Mouse (Mus musculus) heart, adult 2 months (tissue): Measurements from ENCODE around the gene Fam102b. TPM values are rescaled to one million over a fixed set of nuclear protein-coding genes. Genes with fewer than 3 reads are reported as not detected.

Source experiments
- DNase-seq, 2 experiments: peaks; one replicate each; pipeline ENCODE4 v3.0.0; 2021
- H3K27ac ChIP-seq: fragments of 200-600 bp; 2 replicates; pipeline ENCODE4 v1.8.1; 2022
- H3K27me3 ChIP-seq: fragments of 200-500 bp; 2 replicates; pipeline ENCODE4 v1.6.1; 2012; ENCODE audit warnings: mild to moderate bottlenecking, low read length, inconsistent platforms, mixed read lengths; ENCODE audit not compliant: control insufficient read depth, insufficient read depth
- H3K36me3 ChIP-seq: fragments of 200-500 bp; 2 replicates; pipeline ENCODE4 v1.6.1; 2012; ENCODE audit warnings: low read length, inconsistent platforms; ENCODE audit not compliant: control insufficient read depth, insufficient read depth
- H3K4me1 ChIP-seq: fragments of 200-500 bp; 2 replicates; pipeline ENCODE4 v1.6.1; 2011; ENCODE audit warnings: low read length; ENCODE audit not compliant: control insufficient read depth, insufficient read depth
- H3K4me3 ChIP-seq: fragments of 200-600 bp; 2 replicates; pipeline ENCODE4 v1.8.1; 2022
- H3K79me2 ChIP-seq: fragments of 200-500 bp; replicated peaks from 2 replicates; pipeline ENCODE4 v1.6.1; 2012; ENCODE audit warnings: mild to moderate bottlenecking, inconsistent platforms, low read length, moderate library complexity, mixed read lengths; ENCODE audit not compliant: control insufficient read depth, insufficient read depth
- H3K9ac ChIP-seq: fragments of 200-500 bp; 2 replicates; pipeline ENCODE4 v1.6.1; 2012; ENCODE audit warnings: low read depth, mild to moderate bottlenecking, control low read depth, inconsistent platforms, low read length, mixed read lengths
- CTCF ChIP-seq: fragments of 200-600 bp; IDR thresholded peaks from 2 replicates; pipeline ENCODE4 v1.8.1; 2022; ENCODE audit warnings: antibody characterized with exemption, mild to moderate bottlenecking, moderate library complexity
- EP300 ChIP-seq: fragments of 200-500 bp; IDR thresholded peaks from 2 replicates; pipeline ENCODE4 v1.6.1; 2011; ENCODE audit warnings: low read depth, low read length, control low read depth; ENCODE audit not compliant: insufficient read depth
- POLR2A ChIP-seq: fragments of 200-500 bp; IDR thresholded peaks from 2 replicates; pipeline ENCODE4 v1.6.1; 2011; ENCODE audit warnings: mild to moderate bottlenecking, low read depth, low read length, control low read depth; ENCODE audit not compliant: insufficient read depth
- WGBS: fragments of 180-500 bp; shearing (Covaris S2); methylation state at CpG from one replicate; pipeline ENCODE4 v1.1.7; 2018; 5-methylcytosine and 5-hydroxymethylcytosine counted together
- intact Hi-C: fragments of 180-260 bp; cut with DNase I; formaldehyde crosslinking; loops from one replicate; pipeline ENCODE4 v1.15.1; 2025
- polyA plus RNA-seq: library from polyadenylated mRNA; depleted of rRNA; stranded (reverse); fragments of >200 nt; gene quantifications from 2 replicates; pipeline ENCODE4 v1.2.3, GENCODE M21; 2012
- total RNA-seq, 2 experiments: library from RNA; stranded (reverse); gene quantifications; 2 replicates each; pipeline ENCODE4 v1.2.3; 2021

Gene Fam102b
- total and polyA plus RNA-seq, 3 experiments: 4.9 to 12.7 (median 11.2) TPM

GRCm38 (mm10) chr3:108964361-108965044, 62.9 kb downstream of the Fam102b start:
- TF ChIP-seq CTCF (peak; percentile 44), POLR2A (no peak)

GRCm38 (mm10) chr3:108963776-108964175, 63.6 kb downstream of the Fam102b start:
- TF ChIP-seq EP300: no peak
- no peak for TF ChIP-seq POLR2A
- no peak for TF ChIP-seq CTCF
- Histone ChIP-seq H3K27ac (no peak overlapping the region), H3K4me3 (no peak overlapping the region), H3K9ac (no peak overlapping the region), H3K36me3 (no peaks in the 10 kb centered on the region), H3K79me2 (no peaks in the 10 kb centered on the region), H3K27me3 (no peaks in the 10 kb centered on the region), H3K4me1 (no peaks in the 10 kb centered on the region; the same call in 1 of the 2 replicates)
- intact Hi-C loops: no loop called here
- WGBS: 70% methylated on average over 3 of the region's 3 CpGs
- DNase-seq: no peak

More at GRCm38 (mm10) chr3:108964361-108965044, 62.9 kb downstream of the Fam102b start:
- intact Hi-C loops: no loop called here
- 76% methylated on average over 7 of the region's 7 CpGs for WGBS
- H3K4me3 ChIP-seq: no peak overlapping the region
- no peak for DNase-seq
- no peaks in the 10 kb centered on the region; the same call in 1 of the 2 replicates for H3K4me1 ChIP-seq
- H3K36me3 ChIP-seq: no peaks in the 10 kb centered on the region
- no peak overlapping the region for H3K9ac ChIP-seq
- H3K79me2 ChIP-seq: no peaks in the 10 kb centered on the region
- no peaks in the 10 kb centered on the region for H3K27me3 ChIP-seq
- H3K27ac ChIP-seq: no peak overlapping the region

GRCm38 (mm10) chr3:108963278-108963677, 64.1 kb downstream of the Fam102b start:
- H3K4me1 ChIP-seq: no peaks in the 10 kb centered on the region; the same call in 1 of the 2 replicates
- H3K36me3 ChIP-seq: no peaks in the 10 kb centered on the region
- H3K27me3 ChIP-seq: no peaks in the 10 kb centered on the region
- no peak for DNase-seq
- intact Hi-C loops: no loop called here
- no peak for TF ChIP-seq CTCF
- TF ChIP-seq POLR2A: no peak
- TF ChIP-seq EP300: no peak
- no peaks in the 10 kb centered on the region for H3K79me2 ChIP-seq
- H3K27ac ChIP-seq: no peak overlapping the region
- no peak overlapping the region for H3K4me3 ChIP-seq
- WGBS: 66% methylated on average over 3 of the region's 3 CpGs
- no peak overlapping the region for H3K9ac ChIP-seq

- Histone ChIP-seq H3K27me3 (no peaks in the 10 kb centered on the region), H3K4me1 (no peaks in the 10 kb centered on the region; the same call in 1 of the 2 replicates), H3K4me3 (no peak overlapping the region), H3K36me3 (no peaks in the 10 kb centered on the region), H3K9ac (no peak overlapping the region), H3K79me2 (no peaks in the 10 kb centered on the region), H3K27ac (no peak overlapping the region)
- no peak for DNase-seq
- TF ChIP-seq CTCF (no peak), EP300 (no peak), POLR2A (no peak)
- intact Hi-C loops: no loop called here
- 51% methylated on average over 6 of the region's 6 CpGs for WGBS
These were observed 65.8 kb downstream of the Fam102b start for GRCm38 (mm10) chr3:108961655-108962054.

- Histone ChIP-seq H3K4me1 (no peaks in the 10 kb centered on the region; the same call in 1 of the 2 replicates), H3K27ac (no peak overlapping the region), H3K36me3 (no peaks in the 10 kb centered on the region), H3K9ac (no peak overlapping the region), H3K27me3 (no peaks in the 10 kb centered on the region), H3K4me3 (no peak overlapping the region), H3K79me2 (no peaks in the 10 kb centered on the region)
- intact Hi-C loops: no loop called here
- TF ChIP-seq CTCF (no peak), EP300 (no peak), POLR2A (no peak)
- WGBS: 53% methylated on average over 7 of the region's 7 CpGs
- DNase-seq: no peak
These were observed 66.2 kb downstream of the Fam102b start for GRCm38 (mm10) chr3:108961226-108961625.

- Histone ChIP-seq H3K36me3 (no peaks in the 10 kb centered on the region), H3K4me3 (no peak overlapping the region), H3K27me3 (no peaks in the 10 kb centered on the region), H3K79me2 (no peaks in the 10 kb centered on the region), H3K9ac (no peak overlapping the region), H3K4me1 (no peaks in the 10 kb centered on the region; the same call in 1 of the 2 replicates), H3K27ac (no peak overlapping the region)
- intact Hi-C loops: no loop called here
- DNase-seq: no peak
- WGBS: 60% methylated on average over 13 of the region's 13 CpGs
- no peak for TF ChIP-seq POLR2A
- no peak for TF ChIP-seq EP300
These were observed 67.6 kb downstream of the Fam102b start for GRCm38 (mm10) chr3:108959680-108960295.
